Mouse (Mus musculus): ENCODE results near the gene Ebpl. TPM values are rescaled to one million over a fixed set of nuclear protein-coding genes. Genes with fewer than 3 reads are reported as not detected.

Gene Ebpl
- 0.90 and 1.5 TPM in 2 replicates for polyA plus RNA-seq (2012; ENCODE audit: low replicate concordance)

DNA sequence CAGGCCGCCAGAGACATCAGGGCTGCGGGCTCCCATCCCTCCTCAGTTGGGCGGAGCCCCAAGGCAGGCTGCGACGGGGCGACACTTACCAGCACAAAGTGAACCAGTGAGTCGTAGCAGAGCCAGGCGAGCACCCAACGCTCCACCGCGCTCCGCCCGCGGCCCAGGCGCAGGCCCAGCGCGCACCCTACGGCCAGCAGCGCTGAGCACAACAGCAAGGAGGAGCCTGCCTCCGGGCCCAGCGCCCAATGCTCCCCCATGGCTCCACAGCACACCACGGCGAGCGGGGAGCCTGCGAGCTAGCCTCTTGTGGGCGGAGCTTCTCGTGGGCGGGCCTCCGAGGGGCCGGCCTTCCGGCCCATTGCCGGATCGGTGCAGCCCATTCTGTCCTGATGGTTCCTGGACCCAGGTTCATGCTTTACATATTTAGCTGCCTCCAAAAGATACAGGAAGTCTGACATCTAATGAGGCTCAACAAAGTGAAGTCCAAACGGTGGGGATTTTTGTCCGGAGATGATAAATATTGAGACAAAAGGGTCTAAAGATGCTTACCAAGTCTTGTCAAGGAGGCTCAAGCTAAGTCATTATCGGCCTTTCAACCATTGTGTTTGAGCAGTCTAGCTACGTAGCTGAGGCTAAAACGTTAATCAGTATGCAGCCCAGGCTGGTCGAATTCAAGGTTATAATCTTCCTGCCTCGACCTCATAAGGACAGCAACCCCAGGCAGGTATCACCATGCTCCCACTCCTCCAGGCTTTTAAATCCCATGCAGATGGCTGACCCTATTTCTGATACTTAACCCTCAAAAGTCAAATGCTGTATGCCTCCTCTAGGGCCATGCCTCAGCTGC is at the start of gene Ebpl:
Gene Ebpl, minus strand, starts transcription at position 309 of the 850 bp plus-strand sequence.

DNA sequence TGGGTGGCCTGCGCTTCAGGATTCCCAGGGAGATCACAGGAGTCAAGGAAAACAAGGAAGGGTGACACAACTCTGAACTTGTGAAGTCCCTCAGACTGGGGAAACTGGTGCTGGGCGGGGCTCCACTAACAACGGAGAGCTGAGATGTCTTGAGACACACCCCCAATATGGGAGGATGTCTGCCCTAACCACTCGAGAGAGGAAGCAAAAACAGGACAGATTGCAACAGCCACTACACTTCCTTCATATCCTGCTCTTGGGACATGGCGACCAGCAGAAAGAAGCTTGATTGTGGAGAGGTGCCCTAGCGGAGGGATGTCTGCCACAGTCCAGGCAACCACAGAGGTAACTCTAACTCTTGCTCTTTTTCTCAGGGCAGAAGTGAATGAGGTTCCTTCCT is 50.6 kb downstream of the Ebpl start, which contains the start of gene Arl11:
Gene Arl11, plus strand, starts transcription at position 161 of the 400 bp plus-strand sequence.

Other genes starting within 250 kb of the Ebpl start
- gene Sacs, start 222.0 kb downstream of the Ebpl start, polyA plus RNA-seq (2012; ENCODE audit: low replicate concordance): 0.95 and 1.2 TPM in 2 replicates
- gene Sgcg, start 101.9 kb downstream of the Ebpl start, polyA plus RNA-seq (2012; ENCODE audit: low replicate concordance): not detected in 2 replicates
- 4.4 and 4.9 TPM in 2 replicates for gene Arl11, start 50.7 kb downstream of the Ebpl start, polyA plus RNA-seq (2012; ENCODE audit: low replicate concordance)
- gene Kpna3, start 79.4 kb upstream of the Ebpl start, polyA plus RNA-seq (2012; ENCODE audit: low replicate concordance): 3.6 and 5.2 TPM in 2 replicates
- gene Spryd7, start 196.4 kb upstream of the Ebpl start, polyA plus RNA-seq (2012; ENCODE audit: low replicate concordance): 2.3 and 3.0 TPM in 2 replicates
- gene Trim13, start 237.8 kb upstream of the Ebpl start, polyA plus RNA-seq (2012; ENCODE audit: low replicate concordance): 0.10 TPM in 1 of 2 replicates, not detected in the other
- not detected in 2 replicates for gene Kcnrg, start 247.0 kb upstream of the Ebpl start, polyA plus RNA-seq (2012; ENCODE audit: low replicate concordance)